8 mouse cellular contexts compared by ENCODE assay signal in the genomic region with DNA sequence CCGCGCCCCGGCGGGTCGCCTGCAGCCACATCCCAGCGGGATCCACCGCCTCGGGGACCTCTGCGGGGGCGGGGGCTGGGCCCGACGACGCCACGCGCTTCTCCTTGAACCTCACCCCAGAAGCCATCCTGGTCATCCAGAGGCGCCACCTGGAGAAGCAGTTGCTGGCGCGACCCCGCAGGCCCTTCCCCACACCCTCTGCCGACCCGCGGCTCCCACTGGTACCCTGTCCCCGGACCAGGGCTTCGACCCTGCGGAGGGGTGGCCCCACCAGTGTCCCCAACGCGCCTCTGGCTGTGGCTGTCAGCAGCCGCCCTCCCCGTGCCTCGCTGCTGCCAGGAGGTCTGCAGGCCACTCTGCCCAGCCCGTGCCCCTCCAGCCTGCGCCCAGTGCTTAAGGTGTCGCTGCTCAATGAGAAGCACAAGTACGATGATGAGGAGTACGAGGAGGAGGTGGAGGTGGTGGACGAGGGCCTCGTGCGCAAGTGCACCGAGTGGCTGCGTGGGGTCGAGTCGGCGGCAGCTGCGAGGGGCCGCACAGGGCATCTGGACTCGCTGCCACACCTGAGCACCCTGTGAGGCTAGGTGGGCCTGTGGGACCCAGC. TPM values are rescaled to one million over a fixed set of nuclear protein-coding genes. Genes with fewer than 3 reads are reported as not detected.
DNase-seq lines count a peak whose midpoint lies in the region; ATAC-seq and TF ChIP-seq lines count a peak whose summit lies in the region.

No protein-coding gene starts in this region.

- WGBS in heart, embryonic 16.5 days = 11% methylated on average over 46 of the region's 46 CpGs
- 13% methylated on average over 46 of the region's 46 CpGs for WGBS in embryonic facial prominence, embryonic 15.5 days
- WGBS in limb, embryonic 14.5 days = 5% methylated on average over 39 of the region's 46 CpGs
- WGBS in stomach, embryonic 16.5 days = 13% methylated on average over 45 of the region's 46 CpGs

- no peaks in the 10 kb centered on the region for H3K36me3 ChIP-seq in heart, embryonic 16.5 days (ENCODE audit: control insufficient read depth, insufficient read depth)
- no peaks in the 10 kb centered on the region for H3K36me3 ChIP-seq in ES-E14 (ENCODE audit: control insufficient read depth, insufficient read depth, low read length, poor library complexity, severe bottlenecking)
- no peaks in the 10 kb centered on the region for H3K36me3 ChIP-seq in embryonic facial prominence, embryonic 15.5 days
- no peaks in the 10 kb centered on the region for H3K36me3 ChIP-seq in limb, embryonic 14.5 days (ENCODE audit: control insufficient read depth, insufficient read depth, low read length)
- no peaks in the 10 kb centered on the region for H3K36me3 ChIP-seq in stomach, embryonic 16.5 days (ENCODE audit: control insufficient read depth, insufficient read depth, low read length)

- H3K4me1 ChIP-seq in heart, embryonic 16.5 days (ENCODE audit: control insufficient read depth, insufficient read depth, low read length) = peaks cover 15% of the 10 kb centered on the region
- peaks cover 0 to 5% of the 10 kb centered on the region in 2 experiments; a peak in 1 of 4 replicates for H3K4me1 ChIP-seq in ES-E14 (ENCODE audit: control insufficient read depth in 2 of 2, insufficient read depth in 2 of 2, low read length in 2 of 2, poor library complexity in 1 of 2)
- peaks cover 18% of the 10 kb centered on the region for H3K4me1 ChIP-seq in embryonic facial prominence, embryonic 15.5 days
- H3K4me1 ChIP-seq in limb, embryonic 14.5 days (ENCODE audit: control insufficient read depth, insufficient read depth, low read length) = no peaks in the 10 kb centered on the region; the same call in 1 of the 2 replicates
- H3K4me1 ChIP-seq in stomach, embryonic 16.5 days (ENCODE audit: control insufficient read depth, insufficient read depth, low read length) = peaks cover 7% of the 10 kb centered on the region

- DNase-seq in heart, postnatal 10 days = no peak
- DNase-seq in ES-E14 (ENCODE audit: low read depth, low spot score) = no peak
- DNase-seq in limb, embryonic 14.5 days (ENCODE audit: low spot score) = no peak
- DNase-seq in adrenal gland, postnatal 4 days (ENCODE audit: low spot score in 2 of 2) = no peak
- DNase-seq in gastrocnemius, adult 8-10 months (ENCODE audit: low spot score in 2 of 2) = no peak

- H3K27me3 ChIP-seq in heart, embryonic 16.5 days (ENCODE audit: control insufficient read depth, insufficient read depth, low read length) = peaks cover 47% of the 10 kb centered on the region
- H3K27me3 ChIP-seq in embryonic facial prominence, embryonic 15.5 days = peaks cover 48% of the 10 kb centered on the region
- peaks cover 39% of the 10 kb centered on the region for H3K27me3 ChIP-seq in limb, embryonic 14.5 days (ENCODE audit: control insufficient read depth, insufficient read depth, low read length)
- H3K27me3 ChIP-seq in stomach, embryonic 16.5 days (ENCODE audit: control insufficient read depth, insufficient read depth, low read length) = peaks cover 36% of the 10 kb centered on the region

- no peak for ATAC-seq in heart, embryonic 16.5 days (replicated peaks; ENCODE audit: extremely low read depth, insufficient read depth, low FRiP score)
- 0 out of 2 replicates have a peak, but pooled peaks have one; percentile 15 for ATAC-seq in embryonic facial prominence, embryonic 15.5 days (ENCODE audit: insufficient number of reproducible peaks, low FRiP score, low TSS enrichment, low read depth)
- ATAC-seq in limb, embryonic 14.5 days (ENCODE audit: low FRiP score, low read depth) = peak; percentile 34; the same call in 1 of the 2 replicates
- ATAC-seq in stomach, embryonic 16.5 days (ENCODE audit: insufficient read depth, low FRiP score) = peak; percentile 48; the same call in 1 of the 2 replicates

- intact Hi-C loops in heart, postnatal 10 days (cut with DNase I) = no loop called here

- no peak overlapping the region for H3K27ac ChIP-seq in heart, embryonic 16.5 days (ENCODE audit: low read length)
- no peak overlapping the region for H3K27ac ChIP-seq in ES-E14 (ENCODE audit: insufficient read depth, low read depth, low read length, poor library complexity, severe bottlenecking)
- no peak overlapping the region for H3K27ac ChIP-seq in embryonic facial prominence, embryonic 15.5 days (replicated peaks)
- H3K27ac ChIP-seq in limb, embryonic 14.5 days (replicated peaks; ENCODE audit: low read depth, low read length) = no peak overlapping the region
- no peak overlapping the region for H3K27ac ChIP-seq in stomach, embryonic 16.5 days (ENCODE audit: low read length)

- peak overlapping the region; percentile 18 for H3K9ac ChIP-seq in heart, embryonic 16.5 days (ENCODE audit: low read length)
- H3K9ac ChIP-seq in ES-E14 (ENCODE audit: insufficient read depth, low read depth, low read length, poor library complexity, severe bottlenecking) = peak overlapping the region; percentile 40
- H3K9ac ChIP-seq in embryonic facial prominence, embryonic 15.5 days = peak overlapping the region; percentile 26
- peak overlapping the region; percentile 59 for H3K9ac ChIP-seq in limb, embryonic 14.5 days (ENCODE audit: low read depth, low read length, severe bottlenecking)
- peak overlapping the region; percentile 66 for H3K9ac ChIP-seq in stomach, embryonic 16.5 days (ENCODE audit: low read length)

- no peaks in the 10 kb centered on the region for H3K9me3 ChIP-seq in heart, embryonic 16.5 days (replicated peaks; ENCODE audit: control insufficient read depth, low read length)
- H3K9me3 ChIP-seq in ES-E14 (ENCODE audit: control insufficient read depth, insufficient read depth, low read depth, low read length) = no peaks in the 10 kb centered on the region
- no peaks in the 10 kb centered on the region for H3K9me3 ChIP-seq in embryonic facial prominence, embryonic 15.5 days (replicated peaks)
- H3K9me3 ChIP-seq in limb, embryonic 14.5 days (ENCODE audit: control insufficient read depth, low read length) = no peaks in the 10 kb centered on the region
- no peaks in the 10 kb centered on the region for H3K9me3 ChIP-seq in stomach, embryonic 16.5 days (replicated peaks; ENCODE audit: control insufficient read depth, low read length)

- peak overlapping the region; percentile 59 for H3K4me3 ChIP-seq in heart, embryonic 16.5 days (ENCODE audit: low read length)
- H3K4me3 ChIP-seq in ES-E14 (ENCODE audit: insufficient read depth in 1 of 2, low read depth in 1 of 2, low read length in 2 of 2, poor library complexity in 1 of 2, severe bottlenecking in 1 of 2) = peak overlapping the region; percentile 62 to 75
- H3K4me3 ChIP-seq in embryonic facial prominence, embryonic 15.5 days (replicated peaks) = peak overlapping the region; percentile 57
- peak overlapping the region; percentile 51 for H3K4me3 ChIP-seq in limb, embryonic 14.5 days (replicated peaks; ENCODE audit: low read length)
- peak overlapping the region; percentile 48 for H3K4me3 ChIP-seq in stomach, embryonic 16.5 days (replicated peaks; ENCODE audit: low read length)

- H3K4me2 ChIP-seq in heart, embryonic 16.5 days (ENCODE audit: low read depth, low read length) = peak overlapping the region; percentile 74
- peak overlapping the region; percentile 99 for H3K4me2 ChIP-seq in embryonic facial prominence, embryonic 15.5 days (replicated peaks)
- H3K4me2 ChIP-seq in limb, embryonic 14.5 days (replicated peaks; ENCODE audit: low read depth, low read length, severe bottlenecking) = peak overlapping the region; percentile 99
- peak overlapping the region; percentile 95 for H3K4me2 ChIP-seq in stomach, embryonic 16.5 days (ENCODE audit: low read depth, low read length)

- no peak for TF ChIP-seq POLR2A in limb, embryonic 14.5 days (IDR thresholded peaks at IDR 0.05; ENCODE audit: borderline replicate concordance, extremely low read depth, insufficient read depth, insufficient read length)

- in situ Hi-C loops in ES-E14 (cut with MboI; ENCODE audit: low sequenced_read_pairs in 2 of 2, unreplicated experiment in 2 of 2) = no loop called here

RNA-seq across cellular contexts. Expression of a gene that starts 4.2 kb away (rescaled TPM):
- polyA plus RNA-seq in heart, embryonic 16.5 days (2015; fragmentation: Nextera tagmentation; extraction: Ambion mirVana) = 0.21 and 0.30 TPM in 2 replicates
- under 1 TPM; 0.10 to 0.31 TPM for total RNA-seq in heart, postnatal 10 days (2021)
- total RNA-seq in ES-E14 (2012; rRNA removed) = 0.37 and 0.45 TPM in 2 replicates
- 0.35 and 1.2 TPM in 2 replicates for polyA plus RNA-seq in embryonic facial prominence, embryonic 15.5 days (2015; fragmentation: Nextera tagmentation; extraction: Ambion mirVana)
- 1.0 and 1.2 TPM in 2 replicates for polyA plus RNA-seq in limb, embryonic 14.5 days (2012; rRNA removed)
- 0.25 and 0.28 TPM in 2 replicates for polyA plus RNA-seq in limb, embryonic 14.5 days (2014; fragmentation: Nextera tagmentation; extraction: Ambion mirVana)
- polyA plus RNA-seq in stomach, embryonic 16.5 days (2015; fragmentation: Nextera tagmentation; extraction: Ambion mirVana) = 0.15 and 0.31 TPM in 2 replicates
- total RNA-seq in adrenal gland, postnatal 4 days (2021) = 1 to 10 TPM in 1 of 2 experiments, under 1 TPM in 1; 0.85 to 1.1 TPM
- under 1 TPM in 3 of 4 experiments, not detected in 1; 0.08 to 0.46 (median 0.10) TPM for total RNA-seq in gastrocnemius, adult 8-10 months (2022)

RNA-seq across cellular contexts. Expression of a gene that starts 14.3 kb away (rescaled TPM):
- 1.3 and 2.3 TPM in 2 replicates for polyA plus RNA-seq in heart, embryonic 16.5 days (2015; fragmentation: Nextera tagmentation; extraction: Ambion mirVana)
- total RNA-seq in heart, postnatal 10 days (2021) = under 1 TPM; 0.84 TPM
- 0.18 TPM in 1 of 2 replicates, not detected in the other for total RNA-seq in ES-E14 (2012; rRNA removed)
- polyA plus RNA-seq in embryonic facial prominence, embryonic 15.5 days (2015; fragmentation: Nextera tagmentation; extraction: Ambion mirVana) = 0.60 and 1.2 TPM in 2 replicates
- 1.7 and 2.3 TPM in 2 replicates for polyA plus RNA-seq in limb, embryonic 14.5 days (2012; rRNA removed)
- 0.32 TPM in 1 of 2 replicates, not detected in the other for polyA plus RNA-seq in limb, embryonic 14.5 days (2014; fragmentation: Nextera tagmentation; extraction: Ambion mirVana)
- polyA plus RNA-seq in stomach, embryonic 16.5 days (2015; fragmentation: Nextera tagmentation; extraction: Ambion mirVana) = 0.13 and 0.21 TPM in 2 replicates
- total RNA-seq in adrenal gland, postnatal 4 days (2021) = under 1 TPM in 1 of 2 experiments, not detected in 1; 0.25 TPM
- not detected for total RNA-seq in gastrocnemius, adult 8-10 months (2022)

RNA-seq across cellular contexts. Expression of a gene that starts 30.6 kb away (rescaled TPM):
- polyA plus RNA-seq in heart, embryonic 16.5 days (2015; fragmentation: Nextera tagmentation; extraction: Ambion mirVana) = 53.6 and 61.0 TPM in 2 replicates
- total RNA-seq in heart, postnatal 10 days (2021) = 10 to 100 TPM; 22.8 to 29.7 TPM
- 89.8 and 102 TPM in 2 replicates for total RNA-seq in ES-E14 (2012; rRNA removed)
- 60.6 and 72.1 TPM in 2 replicates for polyA plus RNA-seq in embryonic facial prominence, embryonic 15.5 days (2015; fragmentation: Nextera tagmentation; extraction: Ambion mirVana)
- 103 and 115 TPM in 2 replicates for polyA plus RNA-seq in limb, embryonic 14.5 days (2012; rRNA removed)
- polyA plus RNA-seq in limb, embryonic 14.5 days (2014; fragmentation: Nextera tagmentation; extraction: Ambion mirVana) = 55.8 and 70.1 TPM in 2 replicates
- 73.3 and 74.8 TPM in 2 replicates for polyA plus RNA-seq in stomach, embryonic 16.5 days (2015; fragmentation: Nextera tagmentation; extraction: Ambion mirVana)
- total RNA-seq in adrenal gland, postnatal 4 days (2021) = 10 to 100 TPM; 47.7 to 49.2 TPM
- total RNA-seq in gastrocnemius, adult 8-10 months (2022) = 1 to 10 TPM; 7.1 to 8.1 (median 7.7) TPM

RNA-seq across cellular contexts. Expression of a gene that starts 58.8 kb away (rescaled TPM):
- 335 and 353 TPM in 2 replicates for polyA plus RNA-seq in heart, embryonic 16.5 days (2015; fragmentation: Nextera tagmentation; extraction: Ambion mirVana)
- 100 to 1,000 TPM; 352 to 392 TPM for total RNA-seq in heart, postnatal 10 days (2021)
- 23.0 and 35.7 TPM in 2 replicates for total RNA-seq in ES-E14 (2012; rRNA removed)
- polyA plus RNA-seq in embryonic facial prominence, embryonic 15.5 days (2015; fragmentation: Nextera tagmentation; extraction: Ambion mirVana) = 159 and 161 TPM in 2 replicates
- polyA plus RNA-seq in limb, embryonic 14.5 days (2012; rRNA removed) = 90.2 and 95.6 TPM in 2 replicates
- 175 and 184 TPM in 2 replicates for polyA plus RNA-seq in limb, embryonic 14.5 days (2014; fragmentation: Nextera tagmentation; extraction: Ambion mirVana)
- 195 and 206 TPM in 2 replicates for polyA plus RNA-seq in stomach, embryonic 16.5 days (2015; fragmentation: Nextera tagmentation; extraction: Ambion mirVana)
- 100 to 1,000 TPM in 1 of 2 experiments, 10 to 100 TPM in 1; 97.6 to 134 TPM for total RNA-seq in adrenal gland, postnatal 4 days (2021)
- 100 to 1,000 TPM; 425 to 485 (median 461) TPM for total RNA-seq in gastrocnemius, adult 8-10 months (2022)
